Mouse (Mus musculus) intestine, embryonic 14.5 days (tissue): ENCODE data around the gene Mical2. TPM values are rescaled to one million over a fixed set of nuclear protein-coding genes. Genes with fewer than 3 reads are reported as not detected.

Experiments
- ATAC-seq: fragments of 200-750 bp; cut with Nextera tagmentation; replicated peaks from 2 replicates; pipeline ENCODE4 v1.8.0; 2017; ENCODE audit warnings: low read depth, moderate number of reproducible peaks, moderate TSS enrichment, moderate library complexity; ENCODE audit not compliant: low FRiP score, low TSS enrichment
- DNase-seq: peaks from one replicate; pipeline ENCODE4 v3.0.0-alpha.2; 2018; ENCODE audit warnings: low spot score
- H3K27ac ChIP-seq: fragments of 300-500 bp; sonication (generic); 2 replicates; pipeline ENCODE4 v1.5.1; 2014; ENCODE audit warnings: low read depth, mild to moderate bottlenecking, control low read depth
- H3K27me3 ChIP-seq: fragments of 300-500 bp; sonication (generic); replicated peaks from 2 replicates; pipeline ENCODE4 v1.6.1; 2014; ENCODE audit warnings: low read length, control low read depth; ENCODE audit not compliant: control insufficient read depth, insufficient read depth
- H3K36me3 ChIP-seq: fragments of 300-500 bp; sonication (generic); 2 replicates; pipeline ENCODE4 v1.6.1; 2014; ENCODE audit warnings: low read length, control low read depth; ENCODE audit not compliant: control insufficient read depth, insufficient read depth
- H3K4me1 ChIP-seq: fragments of 300-500 bp; sonication (generic); replicated peaks from 2 replicates; pipeline ENCODE4 v1.6.1; 2014; ENCODE audit warnings: low read length, control low read depth, mixed read lengths; ENCODE audit not compliant: control insufficient read depth, insufficient read depth
- H3K4me2 ChIP-seq: fragments of 300-500 bp; sonication (generic); 2 replicates; pipeline ENCODE4 v1.6.1; 2014; ENCODE audit warnings: low read length
- H3K4me3 ChIP-seq: fragments of 300-500 bp; sonication (generic); 2 replicates; pipeline ENCODE4 v1.5.1; 2014; ENCODE audit warnings: low read depth, low read length, control low read depth, mixed read lengths
- H3K9ac ChIP-seq: fragments of 300-500 bp; sonication (generic); 2 replicates; pipeline ENCODE4 v1.6.1; 2014; ENCODE audit warnings: mild to moderate bottlenecking, low read length
- H3K9me3 ChIP-seq: fragments of 300-500 bp; sonication (generic); 2 replicates; pipeline ENCODE4 v1.6.1; 2016; ENCODE audit warnings: low read length, control low read depth; ENCODE audit not compliant: control insufficient read depth
- WGBS: fragments of 180-500 bp; shearing (Covaris S2); extraction: QIAGEN DNeasy Blood & Tissue Kit; methylation state at CpG from one replicate; pipeline ENCODE4 v1.1.7; 2014; 5-methylcytosine and 5-hydroxymethylcytosine counted together
- polyA plus RNA-seq: library from polyadenylated mRNA; unstranded; fragments of >200 nt; fragmentation: Nextera tagmentation; extraction: Ambion mirVana; gene quantifications from 2 replicates; pipeline ENCODE4 v1.2.1, GENCODE M21; 2014

Mical2 gene
- polyA plus RNA-seq, 1 experiment from 2014 or later = 18.2 TPM

- DNase-seq = no peak
- Histone ChIP-seq H3K4me2 (no peak overlapping the region), H3K4me3 (no peak overlapping the region), H3K36me3 (no peaks in the 10 kb centered on the region), H3K9me3 (no peaks in the 10 kb centered on the region), H3K27me3 (no peaks in the 10 kb centered on the region), H3K27ac (no peak overlapping the region), H3K4me1 (0 out of 2 replicates have a peak, but pooled peaks cover 3% of the 10 kb centered on the region), H3K9ac (no peak overlapping the region)
- WGBS = 78% methylated on average over 3 of the region's 3 CpGs
- no peak for ATAC-seq
These were observed 28.6 kb downstream of the Mical2 start for GRCm38 (mm10) chr7:112254233-112254632.

GRCm38 (mm10) chr7:112255248-112255866 is 29.7 kb downstream of the Mical2 start:
- Histone ChIP-seq H3K27ac (no peak overlapping the region), H3K36me3 (no peaks in the 10 kb centered on the region), H3K27me3 (no peaks in the 10 kb centered on the region), H3K9ac (no peak overlapping the region), H3K4me2 (no peak overlapping the region), H3K9me3 (no peaks in the 10 kb centered on the region), H3K4me1 (0 out of 2 replicates have a peak, but pooled peaks cover 3% of the 10 kb centered on the region), H3K4me3 (no peak overlapping the region)
- ATAC-seq = no peak
- no peak for DNase-seq
- 50% methylated on average over 3 of the region's 3 CpGs for WGBS

- H3K4me3 ChIP-seq = no peak overlapping the region
- H3K36me3 ChIP-seq = no peaks in the 10 kb centered on the region
- ATAC-seq (no peak), DNase-seq (no peak)
- no peaks in the 10 kb centered on the region for H3K4me1 ChIP-seq
- WGBS = 62% methylated on average over 4 of the region's 4 CpGs
- no peak overlapping the region for H3K9ac ChIP-seq
- H3K27me3 ChIP-seq = no peaks in the 10 kb centered on the region
- no peak overlapping the region for H3K27ac ChIP-seq
- H3K4me2 ChIP-seq = no peak overlapping the region
- no peaks in the 10 kb centered on the region for H3K9me3 ChIP-seq
These were observed 32.8 kb downstream of the Mical2 start for GRCm38 (mm10) chr7:112258338-112258903.

GRCm38 (mm10) chr7:112259286-112259685 is 33.6 kb downstream of the Mical2 start:
- no peak overlapping the region for H3K4me2 ChIP-seq
- no peaks in the 10 kb centered on the region for H3K4me1 ChIP-seq
- no peak overlapping the region for H3K4me3 ChIP-seq
- DNase-seq (no peak), ATAC-seq (no peak)
- no peaks in the 10 kb centered on the region for H3K36me3 ChIP-seq
- no peaks in the 10 kb centered on the region for H3K9me3 ChIP-seq
- no peaks in the 10 kb centered on the region for H3K27me3 ChIP-seq
- H3K9ac ChIP-seq = no peak overlapping the region
- 79% methylated on average over 4 of the region's 4 CpGs for WGBS
- no peak overlapping the region for H3K27ac ChIP-seq

GRCm38 (mm10) chr7:112261121-112261520 is 35.5 kb downstream of the Mical2 start:
- H3K9ac ChIP-seq = no peak overlapping the region
- 88% methylated on average over 5 of the region's 5 CpGs for WGBS

GRCm38 (mm10) chr7:112267266-112267665 is 41.6 kb downstream of the Mical2 start:
- DNase-seq (no peak), ATAC-seq (no peak)
- WGBS = 76% methylated on average over 5 of the region's 5 CpGs
- Histone ChIP-seq H3K9me3 (no peaks in the 10 kb centered on the region), H3K4me3 (no peak overlapping the region), H3K4me2 (no peak overlapping the region), H3K27me3 (no peaks in the 10 kb centered on the region), H3K9ac (no peak overlapping the region), H3K27ac (no peak overlapping the region), H3K4me1 (peaks cover 21% of the 10 kb centered on the region), H3K36me3 (0 out of 2 replicates have a peak, but pooled peaks cover 5% of the 10 kb centered on the region)

More at GRCm38 (mm10) chr7:112261121-112261520, 35.5 kb downstream of the Mical2 start:
- no peak overlapping the region for H3K4me3 ChIP-seq
- H3K4me1 ChIP-seq = no peaks in the 10 kb centered on the region
- no peak overlapping the region for H3K27ac ChIP-seq
- DNase-seq = no peak
- no peak for ATAC-seq
- H3K27me3 ChIP-seq = no peaks in the 10 kb centered on the region
- H3K4me2 ChIP-seq = no peak overlapping the region
- no peaks in the 10 kb centered on the region for H3K36me3 ChIP-seq
- H3K9me3 ChIP-seq = no peaks in the 10 kb centered on the region

- no peak for DNase-seq
- 66% methylated on average over 15 of the region's 15 CpGs for WGBS
These were observed 43.2 kb downstream of the Mical2 start for GRCm38 (mm10) chr7:112268761-112269425.

GRCm38 (mm10) chr7:112270870-112271269 is 45.2 kb downstream of the Mical2 start:
- peak overlapping the region; percentile 34; the same call in 1 of the 2 replicates for H3K27ac ChIP-seq
- peaks cover 21% of the 10 kb centered on the region for H3K4me1 ChIP-seq
- no peak overlapping the region for H3K4me3 ChIP-seq
- H3K9me3 ChIP-seq = no peaks in the 10 kb centered on the region
- H3K9ac ChIP-seq = no peak overlapping the region
- H3K4me2 ChIP-seq = no peak overlapping the region
- H3K27me3 ChIP-seq = no peaks in the 10 kb centered on the region
- ATAC-seq (no peak; the same call in 1 of the 2 replicates), DNase-seq (no peak)
- WGBS = 59% methylated on average over 5 of the region's 5 CpGs
- 0 out of 2 replicates have a peak, but pooled peaks cover 5% of the 10 kb centered on the region for H3K36me3 ChIP-seq

More at GRCm38 (mm10) chr7:112268761-112269425, 43.2 kb downstream of the Mical2 start:
- Histone ChIP-seq H3K27ac (peak overlapping the region; percentile 24; the same call in 1 of the 2 replicates), H3K4me3 (no peak overlapping the region), H3K4me2 (no peak overlapping the region), H3K27me3 (no peaks in the 10 kb centered on the region), H3K9ac (no peak overlapping the region), H3K9me3 (no peaks in the 10 kb centered on the region), H3K4me1 (peaks cover 21% of the 10 kb centered on the region), H3K36me3 (0 out of 2 replicates have a peak, but pooled peaks cover 5% of the 10 kb centered on the region)
- ATAC-seq = no peak
